Mouse (Mus musculus) gastrocnemius, adult 8-10 months (tissue): ENCODE data around the gene Hspb7. TPM values are rescaled to one million over a fixed set of nuclear protein-coding genes. Genes with fewer than 3 reads are reported as not detected.

ENCODE experiments used
- DNase-seq, 2 experiments: peaks; one replicate each; pipeline ENCODE4 v3.0.0; 2022; ENCODE audit warnings: low spot score in 2 of 2
- total RNA-seq, 4 experiments: library from RNA; stranded (reverse); gene quantifications; 2 replicates each; pipeline ENCODE4 v1.2.4; 2022

The Hspb7 gene
- total RNA-seq = 100 to 1,000 TPM; 243 to 314 (median 275) TPM

DNA sequence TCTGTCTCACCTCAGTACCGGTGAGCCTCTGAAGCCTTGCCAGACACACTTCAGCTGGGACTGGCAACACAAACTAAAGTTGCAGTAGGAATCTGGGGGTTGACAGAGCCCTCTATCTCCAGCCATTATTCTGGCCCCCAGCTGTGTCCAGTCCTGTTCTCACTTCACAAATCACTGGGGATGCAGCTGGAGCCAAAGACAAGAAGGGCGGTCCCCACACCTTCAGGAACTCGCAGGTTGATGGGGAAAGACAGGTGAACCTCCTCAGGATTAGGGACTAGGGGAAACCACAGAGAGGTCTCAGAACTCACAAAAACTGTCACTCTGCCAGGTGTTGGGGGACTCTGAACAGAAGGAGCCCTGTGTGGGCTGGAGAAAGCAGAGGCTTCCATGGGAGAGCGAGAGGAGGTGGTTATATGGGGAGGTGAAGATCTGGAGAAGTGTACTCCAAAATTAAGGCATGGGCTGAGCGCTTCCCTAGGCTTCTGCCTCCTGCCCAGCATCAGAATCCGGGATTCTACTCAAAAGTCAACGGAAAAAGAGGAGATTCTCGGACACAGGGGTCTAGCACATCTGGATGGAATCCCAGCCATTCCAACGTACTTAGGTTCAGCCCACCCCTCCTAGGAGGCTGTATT, at the start of gene Hspb7:
TSS of gene Hspb7 (plus strand) at position 588 of the 638 bp plus-strand sequence.
- DNase-seq = no peak

DNA sequence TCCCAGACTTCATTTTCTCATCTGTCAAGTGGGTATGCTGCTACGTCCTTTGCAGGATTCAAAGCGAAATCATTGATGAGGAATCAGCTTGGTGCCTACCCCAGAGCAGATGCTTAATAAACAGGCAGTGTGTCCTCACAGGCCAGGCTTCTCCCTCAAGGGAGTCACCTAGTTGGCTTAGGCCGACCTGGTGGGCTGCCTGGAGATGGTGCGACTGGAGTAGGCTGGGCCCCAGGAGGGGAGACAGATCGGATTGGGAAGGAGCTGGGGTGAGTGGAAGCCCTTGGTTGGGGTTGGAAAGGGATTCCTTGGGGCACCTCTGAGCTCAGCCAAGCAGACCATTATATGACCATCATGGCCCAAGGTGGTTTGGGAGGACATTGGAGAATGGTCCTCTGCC, 48.2 kb upstream of the Hspb7 start:
- DNase-seq = no peak

DNA sequence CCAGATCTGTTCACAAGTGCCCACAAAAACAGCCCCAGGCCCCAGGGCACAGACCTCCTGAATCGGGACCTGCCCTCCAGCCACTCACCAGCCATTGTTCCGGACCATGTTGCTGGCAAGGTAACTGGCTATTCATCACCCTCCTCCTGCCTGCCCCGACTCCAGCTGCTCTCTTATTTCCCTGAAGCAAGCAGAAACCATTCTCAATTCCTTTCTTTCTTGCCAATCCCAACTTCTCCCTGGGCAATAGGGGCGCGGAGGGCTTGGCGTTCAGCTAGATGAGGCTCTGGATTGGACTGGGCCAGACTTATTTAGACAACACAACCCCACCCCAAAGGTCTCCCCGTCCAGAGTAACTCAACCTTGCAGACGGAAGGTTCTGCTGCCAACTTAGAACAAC, 40.9 kb upstream of the Hspb7 start:
- DNase-seq = no peak

DNA sequence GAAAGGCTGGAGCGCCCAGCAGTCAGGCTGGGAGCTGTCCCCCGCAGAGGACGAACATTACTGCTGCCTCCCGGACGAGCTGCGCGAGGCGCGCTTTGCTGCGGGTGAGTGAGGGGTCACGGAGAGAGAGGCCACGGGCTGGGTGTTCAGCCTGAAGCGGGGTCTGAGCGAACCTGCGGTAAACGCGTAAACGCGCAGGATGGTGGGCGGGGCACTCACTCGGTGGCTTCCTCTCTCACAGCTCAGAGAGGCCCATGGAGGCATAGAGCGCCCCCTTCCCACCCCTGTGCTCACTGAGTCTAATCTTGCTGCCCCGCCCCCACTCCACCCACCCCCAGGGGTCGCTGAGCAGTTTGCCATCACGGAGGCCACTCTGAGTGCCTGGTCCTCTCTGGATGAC, 38.2 kb upstream of the Hspb7 start:
- DNase-seq = no peak

DNA sequence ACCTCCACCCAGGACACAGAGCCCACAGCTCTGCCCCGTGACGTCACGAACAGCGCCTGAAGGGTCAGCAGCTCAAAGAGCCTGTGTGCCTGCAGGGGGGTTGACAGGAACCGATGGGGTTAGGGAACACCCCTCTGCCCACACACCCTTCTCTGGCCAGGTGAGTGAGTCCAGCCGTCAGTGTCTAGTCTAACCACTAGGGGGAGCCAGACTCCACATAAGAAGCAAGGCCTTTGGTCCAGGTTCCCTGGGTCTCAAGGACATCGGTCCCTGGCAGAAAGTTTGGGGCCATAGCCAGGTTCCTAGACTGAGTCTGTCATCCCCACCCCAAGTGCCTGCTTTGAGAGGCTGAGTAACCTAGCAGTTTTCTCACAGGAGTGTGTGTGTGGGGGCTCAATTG, 35.3 kb upstream of the Hspb7 start:
- no peak for DNase-seq

DNA sequence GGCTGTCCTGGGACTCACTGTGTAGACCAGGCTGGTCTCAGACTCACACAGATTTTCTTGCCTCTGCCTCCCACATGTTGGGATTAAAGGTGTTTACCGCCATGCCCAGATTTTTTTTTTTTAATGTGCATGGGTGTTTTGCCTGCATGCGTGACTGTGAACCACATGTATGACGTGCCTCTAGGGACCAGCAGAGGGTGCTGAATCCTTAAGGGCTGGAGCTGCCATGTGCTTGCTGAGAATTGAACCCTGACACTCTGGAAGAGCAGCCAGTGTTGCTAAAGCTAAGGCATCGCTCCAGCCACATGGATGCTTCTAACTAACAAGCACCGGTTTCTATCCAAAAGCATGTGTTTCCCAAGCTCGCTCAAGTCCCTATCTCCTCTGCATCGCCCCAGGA, 34.4 kb upstream of the Hspb7 start:
- no peak for DNase-seq

DNA sequence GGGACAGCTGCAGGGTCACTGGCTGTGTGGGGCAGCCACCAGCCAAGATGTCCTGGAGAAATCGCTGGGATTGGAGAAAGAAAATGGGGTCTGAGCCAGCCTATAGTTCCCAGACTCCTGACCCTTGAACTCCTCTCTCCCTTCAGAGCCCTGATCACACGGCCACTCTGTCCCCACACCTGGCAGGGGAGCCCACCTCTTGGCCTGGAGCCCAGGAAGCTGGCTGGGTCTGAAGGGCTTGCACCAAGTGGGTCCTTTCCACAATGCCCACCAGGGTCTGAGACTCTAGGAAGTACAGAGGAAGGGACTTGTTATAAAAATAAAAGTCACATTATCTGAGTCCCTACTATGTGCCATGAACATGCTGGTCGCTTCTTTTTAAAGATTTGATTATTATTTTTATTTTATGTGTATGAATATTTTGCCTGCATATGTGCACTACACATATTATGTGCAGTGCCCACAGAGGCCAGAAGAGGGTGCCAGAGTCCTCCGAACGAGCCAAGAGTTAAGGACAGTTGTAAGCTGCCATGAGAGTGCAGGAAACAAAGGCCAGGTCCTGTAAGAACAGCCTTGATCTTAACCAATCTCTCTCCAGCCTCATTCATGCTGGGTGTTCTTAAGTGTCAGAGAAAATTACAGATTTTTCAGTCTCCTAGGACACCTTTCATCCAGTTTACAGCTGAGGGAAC, 33.3 kb upstream of the Hspb7 start:
- peak; percentile 47 to 52 for DNase-seq

DNA sequence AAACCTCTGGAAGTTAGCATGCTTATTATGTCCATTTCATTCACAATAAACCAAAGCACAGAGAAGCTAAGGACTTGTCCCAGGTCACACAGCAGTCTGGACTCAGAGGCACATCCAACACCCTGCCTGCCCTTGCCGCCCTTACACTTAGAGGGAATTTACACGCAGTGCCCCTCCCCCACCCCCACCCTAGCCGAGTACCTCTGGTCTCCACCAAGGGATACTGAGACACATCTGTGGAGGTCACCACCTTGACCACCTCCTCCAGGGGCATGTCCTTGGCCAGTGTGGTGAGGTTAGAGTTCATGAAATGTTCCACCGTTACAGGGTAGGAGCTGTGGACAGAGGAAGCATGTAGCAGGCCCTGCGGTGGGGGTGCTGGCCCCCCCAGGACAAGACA, 32.6 kb upstream of the Hspb7 start:
- DNase-seq = no peak

DNA sequence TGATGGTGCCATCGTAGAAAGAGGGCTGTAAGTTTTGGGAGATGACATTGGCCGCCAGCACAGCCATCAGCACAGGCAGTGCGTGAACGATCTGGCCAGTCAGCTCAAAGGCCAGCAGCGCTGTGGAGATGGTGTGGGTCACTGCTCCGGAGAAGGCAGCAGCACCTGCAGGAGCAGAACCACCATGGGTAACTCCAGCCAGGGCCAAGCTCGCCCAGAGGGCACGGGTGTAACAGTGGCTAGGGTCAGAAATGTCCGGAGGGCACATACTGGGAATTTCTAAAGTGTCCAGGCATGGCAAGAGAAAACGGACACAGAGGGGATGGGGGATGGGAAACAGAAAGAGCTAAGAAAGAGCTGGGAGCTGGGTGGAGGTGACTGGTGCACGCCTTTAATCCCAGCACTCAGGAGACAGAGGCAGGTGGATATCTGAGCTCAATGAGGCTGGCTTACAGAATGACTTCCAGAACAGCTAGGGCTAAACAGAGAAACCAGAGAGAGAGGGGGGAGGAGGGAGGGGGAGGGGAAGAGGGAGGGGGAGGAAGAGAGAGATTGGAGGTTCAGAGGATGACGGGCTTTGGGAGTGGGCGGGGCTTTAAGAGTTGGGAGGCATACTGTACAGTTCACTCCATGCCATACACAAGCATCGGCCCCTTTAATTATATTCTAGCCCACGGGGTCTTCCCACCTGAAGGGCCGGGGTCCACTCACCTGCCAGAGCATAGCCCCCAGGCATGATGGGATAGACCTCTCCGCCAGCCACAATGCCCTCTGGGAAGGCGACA, 31.0 kb upstream of the Hspb7 start:
- no peak for DNase-seq

DNA sequence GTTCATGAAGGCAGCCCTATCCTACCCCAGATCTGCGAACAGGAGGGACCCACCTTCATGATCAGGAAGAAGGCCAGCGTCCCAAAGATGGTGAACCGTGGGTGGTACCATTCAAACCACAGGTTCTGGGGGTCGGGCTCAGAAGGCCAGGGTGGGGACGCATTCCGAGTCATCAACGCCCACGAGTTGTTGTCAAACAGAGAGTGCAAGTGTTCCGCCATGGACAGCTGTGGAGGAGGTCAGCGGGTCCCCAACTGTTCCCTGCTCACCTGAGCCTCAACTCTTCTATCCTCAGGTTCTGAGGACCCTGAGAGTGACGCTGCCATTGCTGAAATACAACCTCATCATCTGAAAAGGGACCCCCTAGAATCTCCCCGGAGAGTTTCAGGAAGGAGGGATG, 29.3 kb upstream of the Hspb7 start:
- DNase-seq = no peak

DNA sequence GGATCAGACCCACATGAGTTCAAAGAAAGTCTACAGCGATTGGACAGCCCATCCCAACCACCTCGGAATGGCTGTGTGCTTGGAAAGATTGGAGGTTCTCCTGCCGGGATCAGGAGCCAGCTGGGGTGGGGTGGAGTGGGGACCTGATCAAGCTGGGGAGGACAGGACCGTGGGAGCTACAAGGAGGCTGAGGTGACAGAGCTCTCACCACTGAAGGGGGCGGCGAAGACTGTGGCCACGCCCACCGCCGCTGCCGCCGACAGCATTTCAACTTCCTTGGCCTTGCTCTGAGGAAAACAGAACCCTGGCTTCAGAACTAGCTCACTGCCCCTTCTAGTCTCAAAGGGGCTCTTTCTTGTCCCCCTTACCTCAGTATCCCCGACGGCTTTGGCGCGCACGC, 25.8 kb upstream of the Hspb7 start:
- DNase-seq = no peak

DNA sequence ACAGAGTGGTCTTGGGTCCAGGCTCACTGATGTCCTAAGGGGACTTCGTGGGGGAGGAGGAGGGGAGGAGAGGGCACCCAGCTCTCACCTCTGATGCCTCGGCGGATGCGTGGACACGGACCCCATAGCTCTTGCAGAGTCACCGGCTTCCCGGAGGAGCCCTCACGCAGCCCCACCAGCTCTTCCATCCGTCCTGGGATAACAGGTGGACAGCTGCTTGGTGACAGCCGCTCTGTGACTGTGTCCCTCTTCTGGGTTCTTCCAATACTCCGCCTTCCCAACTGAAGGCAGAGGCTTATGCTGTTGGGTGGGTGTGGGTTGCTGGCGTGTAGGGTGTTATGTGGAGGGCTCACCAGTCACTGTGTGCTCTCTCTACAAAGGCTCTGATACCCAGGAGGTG, 22.7 kb upstream of the Hspb7 start:
- DNase-seq = no peak

DNA sequence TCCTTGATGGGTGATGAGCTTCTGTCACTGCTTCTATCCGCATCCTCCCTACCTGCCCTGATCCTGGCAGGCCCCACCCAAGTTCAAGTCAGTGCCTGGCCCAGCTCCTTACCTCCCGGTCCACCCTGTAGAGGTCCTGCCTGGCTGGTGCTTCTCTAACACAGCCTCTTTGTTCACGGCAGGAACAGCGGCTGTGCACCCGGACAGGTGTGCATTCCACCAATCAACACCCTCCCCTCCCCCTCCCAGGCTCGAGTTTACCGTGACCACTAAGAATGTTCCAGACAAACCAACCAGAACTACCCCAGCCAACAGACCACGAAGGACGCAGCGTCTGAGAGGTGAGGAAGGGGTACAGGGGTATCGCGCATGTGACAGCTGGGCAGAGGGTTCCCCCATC, 22.0 kb upstream of the Hspb7 start, which contains the start of gene Clcnka:
TSS of gene Clcnka (minus strand) at position 180 of the 400 bp plus-strand sequence.
- no peak for DNase-seq

DNA sequence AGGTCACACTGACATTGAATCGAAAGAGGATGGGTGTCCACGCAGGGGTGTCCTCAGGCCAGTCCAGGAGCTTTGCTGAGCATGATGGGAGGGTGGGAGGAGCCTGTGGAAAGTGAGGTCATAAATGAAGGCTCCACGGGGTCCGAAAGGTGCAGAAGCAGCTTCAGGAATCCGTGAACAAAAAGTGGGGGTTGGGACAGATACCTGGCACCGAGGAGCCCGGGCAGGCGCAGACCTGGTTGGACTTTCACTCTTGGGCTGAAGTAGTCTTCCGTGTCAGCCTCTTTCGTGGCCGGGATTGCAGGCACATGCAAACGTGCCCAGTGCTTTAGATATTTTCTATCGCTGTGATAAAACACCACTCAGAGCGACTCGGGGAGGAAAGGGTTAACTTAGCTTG, 20.4 kb upstream of the Hspb7 start:
- no peak for DNase-seq

DNA sequence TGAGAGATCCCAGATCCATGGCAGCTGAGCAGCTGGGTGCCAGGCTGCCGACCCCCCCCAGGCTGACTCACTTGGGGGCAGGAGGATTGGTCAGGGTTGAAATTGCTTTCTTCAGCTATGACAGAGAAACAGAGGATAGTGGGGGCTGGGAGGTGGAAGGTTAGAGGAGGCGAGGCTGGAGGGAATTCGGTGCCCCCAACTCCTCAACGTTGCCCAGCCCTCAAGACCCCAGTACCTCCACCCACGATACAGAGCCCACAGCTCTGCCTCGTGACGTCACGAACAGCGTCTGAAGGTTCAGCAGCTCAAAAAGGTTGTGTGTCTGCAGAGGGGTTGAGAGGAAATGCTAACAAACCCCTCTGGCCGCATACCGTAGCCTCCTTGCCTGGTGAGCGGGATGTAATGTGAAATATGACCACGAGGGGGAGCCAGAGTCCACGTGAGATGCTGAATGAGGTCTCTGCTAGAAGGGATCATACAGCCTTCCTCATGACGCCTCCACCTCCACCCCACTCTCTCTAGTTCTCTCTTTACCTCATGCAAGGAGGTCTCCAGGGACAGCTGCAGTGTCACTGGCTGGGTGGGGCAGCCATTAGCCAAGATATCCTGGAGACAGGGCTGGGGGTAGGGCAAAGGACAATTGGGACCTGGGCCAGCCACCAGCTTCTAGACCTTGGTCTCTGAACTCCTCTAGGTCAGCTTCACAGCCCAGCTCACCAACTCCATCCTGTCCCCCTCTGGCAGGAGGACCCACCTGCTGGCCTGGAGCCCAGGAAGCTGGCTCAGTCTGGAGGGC, 15.9 kb upstream of the Hspb7 start:
- peak; percentile 78 to 82 for DNase-seq

DNA sequence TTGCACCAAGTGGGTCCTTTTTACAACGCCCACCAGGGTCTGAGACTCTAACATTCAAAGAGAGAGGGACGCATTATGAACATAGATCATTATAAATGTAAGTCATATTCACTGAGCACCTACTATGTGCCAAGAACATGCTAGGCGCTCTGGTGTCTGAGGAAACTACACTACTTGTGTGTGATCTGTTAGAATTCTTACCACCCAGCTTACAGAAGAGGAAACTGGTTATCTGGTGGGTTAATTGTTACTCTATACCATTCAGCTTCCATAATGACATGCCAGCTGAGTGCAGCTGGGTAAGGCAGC, 15.3 kb upstream of the Hspb7 start:
- DNase-seq = no peak

DNA sequence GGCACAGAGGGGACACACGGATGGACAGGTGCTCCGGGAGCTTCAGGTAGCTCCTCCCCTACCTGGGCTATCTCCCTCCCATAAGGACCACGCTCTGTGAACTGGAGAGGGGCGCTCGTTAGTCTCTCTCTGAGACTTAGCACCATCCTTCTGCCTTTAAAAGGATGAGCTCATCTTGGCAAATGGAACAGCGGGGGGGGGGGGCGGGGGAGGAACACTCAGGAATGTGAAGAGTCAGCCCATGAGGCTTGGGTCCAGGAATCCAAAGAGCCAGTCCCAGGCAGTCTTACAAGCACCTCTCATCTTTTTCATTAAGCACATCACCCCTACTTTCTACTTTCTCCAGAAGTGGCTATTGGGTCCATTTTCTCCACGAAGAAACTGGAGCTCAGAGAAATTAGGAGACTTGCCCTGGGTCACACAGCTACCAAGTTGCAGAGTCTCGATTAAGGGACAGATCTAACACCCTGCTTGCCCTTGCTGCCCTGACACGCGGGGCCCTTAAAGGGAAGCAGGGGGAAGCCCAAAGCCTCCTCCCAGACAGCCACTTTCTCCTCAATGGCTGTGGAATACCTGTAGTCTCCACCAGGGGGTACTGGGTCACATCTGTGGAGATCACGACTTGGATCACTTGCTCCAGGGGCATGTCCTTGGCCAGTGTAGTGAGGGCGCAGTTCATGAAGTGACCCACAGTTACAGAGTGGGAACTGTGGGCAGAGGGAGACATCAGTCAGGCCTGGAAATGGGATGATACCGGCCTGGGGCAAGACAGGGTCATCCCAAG, 13.9 kb upstream of the Hspb7 start:
- DNase-seq = peak in 1 of 2 experiments; percentile 54

DNA sequence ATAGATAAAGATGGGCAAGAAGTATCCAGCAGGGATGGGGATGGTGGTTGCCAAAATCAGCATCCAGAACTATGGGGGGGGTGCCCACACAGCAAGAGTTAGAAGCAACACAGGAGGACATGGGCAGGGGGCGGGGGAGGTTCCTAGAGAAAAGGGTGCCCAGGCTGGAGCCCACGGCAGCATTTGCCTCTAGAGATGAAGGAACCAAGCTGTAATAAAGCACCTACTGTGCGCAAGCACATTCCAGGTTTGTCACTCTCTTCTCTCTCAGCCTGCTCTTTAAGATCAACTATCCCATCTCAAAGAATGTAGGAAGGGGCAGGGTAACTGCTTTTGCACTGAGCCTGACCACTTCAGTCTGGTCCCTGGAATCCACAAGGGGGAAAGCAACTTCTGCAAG, 12.0 kb upstream of the Hspb7 start:
- DNase-seq = no peak

DNA sequence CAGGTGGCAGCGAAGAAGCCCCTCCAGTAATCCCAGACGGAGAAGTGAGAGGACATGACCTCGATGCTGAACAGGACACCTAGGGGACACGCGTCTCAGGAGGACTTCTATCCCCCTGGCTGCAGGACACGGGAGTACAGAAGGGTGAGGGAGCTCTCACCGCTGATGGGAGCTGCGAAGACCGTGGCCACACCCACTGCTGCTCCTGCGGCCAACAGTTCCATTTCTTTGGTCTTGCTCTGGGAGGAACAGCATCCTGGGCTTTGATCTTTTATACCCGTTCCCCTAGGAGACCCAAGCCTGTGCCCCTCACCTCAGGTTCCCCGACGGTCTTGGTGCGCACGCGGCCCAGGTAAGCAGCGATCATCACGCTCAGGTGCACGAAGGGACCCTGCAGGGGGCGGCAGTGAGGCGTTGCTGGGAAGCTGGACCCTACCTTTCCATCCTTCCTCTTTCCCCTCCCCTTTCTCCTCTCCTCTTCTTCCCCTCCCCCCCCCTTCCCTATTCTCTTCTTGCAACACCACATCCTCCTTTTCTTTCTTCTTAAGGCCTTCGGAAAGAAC, 9.1 kb upstream of the Hspb7 start:
- DNase-seq = no peak

DNA sequence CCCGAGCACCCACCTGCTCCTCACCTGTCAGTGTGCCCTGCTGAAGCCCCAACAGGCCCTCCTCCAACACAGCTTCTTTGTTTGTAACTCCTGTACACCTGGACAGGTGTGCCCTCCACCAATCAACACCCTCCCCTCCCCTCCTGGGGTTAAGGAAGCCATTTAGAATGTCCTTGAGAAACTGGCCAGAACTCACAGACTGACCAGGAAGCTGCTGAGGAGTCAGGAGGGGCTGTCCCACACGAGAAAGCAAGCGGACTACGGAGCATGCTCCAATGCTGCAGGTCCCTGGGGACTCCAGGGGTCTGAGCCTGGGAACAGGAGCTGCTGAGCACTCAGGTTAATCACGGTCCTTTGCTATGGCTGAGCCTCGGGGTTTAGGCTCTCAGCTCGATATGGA, 4.7 kb upstream of the Hspb7 start, which contains the start of gene Clcnkb:
TSS of gene Clcnkb (minus strand) at position 91 of the 400 bp plus-strand sequence.
- no peak for DNase-seq
